Mouse (Mus musculus) kidney, adult 9 months (tissue): ENCODE measurements at regions not wholly inside any gene's neighbourhood (a gene's known extent, or its start where the extent isn't known, plus 50 kb on each side); places are given as distances from the start of the nearest gene placed in this dataset.

ENCODE experiments used
- DNase-seq: peaks from one replicate; pipeline ENCODE4 v3.0.0; 2022

DNA sequence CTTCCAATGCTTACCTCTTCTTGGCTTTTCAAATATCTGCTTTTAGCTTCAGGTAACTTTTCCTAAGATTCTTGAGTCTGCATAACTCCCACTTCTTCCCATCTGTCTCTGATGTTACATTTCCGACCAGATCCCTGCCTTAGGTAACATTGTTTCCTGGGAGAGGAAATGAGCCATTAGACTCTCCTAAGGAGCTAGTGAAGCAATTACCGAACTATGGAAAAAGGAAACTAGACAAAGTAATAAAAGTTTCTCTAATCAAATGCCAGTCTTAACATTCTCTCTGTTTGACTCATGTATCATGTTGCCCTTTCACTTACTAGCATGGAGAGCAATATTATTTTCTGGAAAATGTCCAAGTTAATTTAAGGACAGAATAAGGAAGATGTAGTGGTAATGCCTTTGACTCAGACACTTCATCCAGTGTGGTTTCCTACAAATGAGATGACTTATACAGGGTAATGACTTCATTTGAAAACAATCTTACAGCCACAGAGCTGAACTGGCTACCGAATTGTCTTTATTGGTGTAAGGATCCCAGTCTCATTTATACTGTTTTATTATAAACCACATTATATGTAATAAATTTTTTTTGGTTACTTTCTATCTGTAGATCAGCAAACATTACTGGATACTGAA is 263.8 kb upstream of the Fam84a start:
- DNase-seq, result no peak

- no peak for DNase-seq
These were observed 259.2 kb upstream of the Fam84a start for GRCm38 (mm10) chr12:14411102-14411501.

- no peak for DNase-seq
These were observed 253.9 kb upstream of the Fam84a start for GRCm38 (mm10) chr12:14405796-14406195.

GRCm38 (mm10) chr12:14376211-14376610 is 224.4 kb upstream of the Fam84a start:
- no peak for DNase-seq

- no peak for DNase-seq
These were observed 186.5 kb upstream of the Fam84a start for GRCm38 (mm10) chr12:14338244-14338799.

DNA sequence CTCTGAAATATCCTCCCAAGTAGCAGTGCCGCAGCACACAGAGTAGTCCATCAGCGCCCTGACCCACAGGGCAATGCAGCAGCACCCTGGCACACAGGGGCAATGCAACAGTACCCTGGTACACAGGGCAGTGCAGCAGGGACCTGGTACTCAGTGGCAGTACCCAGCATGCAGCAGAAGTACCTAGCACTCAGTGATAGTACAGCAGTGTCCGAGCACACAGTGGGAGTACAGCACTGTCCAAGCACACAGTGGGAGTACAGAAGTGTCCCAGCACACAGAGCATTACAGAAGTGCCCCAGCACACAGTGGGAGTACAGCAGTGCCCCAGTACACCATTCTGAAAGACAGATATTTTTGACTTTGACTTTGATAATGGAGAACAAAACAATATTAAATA is 186.0 kb upstream of the Fam84a start:
- DNase-seq, result no peak

DNA sequence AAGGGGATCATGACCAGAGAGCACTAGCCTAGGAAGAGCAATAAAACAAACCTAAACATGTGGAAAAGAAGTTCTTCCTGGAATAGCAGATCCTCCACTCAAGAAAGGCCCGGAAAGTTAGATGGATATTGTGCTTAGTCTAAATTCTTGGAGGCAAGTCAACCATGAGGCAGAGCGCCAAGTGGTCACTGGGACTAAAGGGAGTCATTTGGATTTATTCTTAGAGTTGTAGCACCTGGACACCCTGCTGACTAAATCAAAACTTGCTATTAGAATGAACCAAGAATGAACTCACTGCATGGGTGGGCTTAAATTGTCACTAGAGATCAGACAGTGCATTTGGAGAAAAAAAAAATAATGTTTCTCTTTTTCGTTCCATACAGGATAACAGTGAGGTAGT is 166.8 kb upstream of the Fam84a start:
- no peak for DNase-seq

DNA sequence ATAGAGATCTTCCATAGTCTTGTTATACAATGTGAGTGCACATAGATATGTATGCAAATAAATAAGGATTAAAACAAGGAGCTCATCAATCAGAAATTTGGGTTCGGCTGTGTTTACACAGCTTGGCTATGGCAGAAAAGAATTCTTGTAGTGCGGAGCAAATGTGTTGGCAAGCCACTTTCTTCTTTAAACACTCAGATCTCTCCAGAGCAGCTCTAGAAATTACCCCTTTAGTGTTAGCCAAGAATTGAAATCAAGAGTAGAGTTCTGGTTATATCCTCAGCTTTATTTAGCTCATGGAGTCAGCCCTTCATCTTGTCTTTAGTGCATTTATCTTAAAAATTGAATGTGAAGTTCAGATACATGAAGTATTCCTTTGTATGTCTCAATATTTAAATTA is 164.5 kb upstream of the Fam84a start:
- DNase-seq, result no peak

GRCm38 (mm10) chr12:14315780-14316179 is 163.9 kb upstream of the Fam84a start:
- peak; percentile 31 for DNase-seq

- DNase-seq, result no peak
These were observed 150.6 kb upstream of the Fam84a start for GRCm38 (mm10) chr12:14302366-14302930.

DNA sequence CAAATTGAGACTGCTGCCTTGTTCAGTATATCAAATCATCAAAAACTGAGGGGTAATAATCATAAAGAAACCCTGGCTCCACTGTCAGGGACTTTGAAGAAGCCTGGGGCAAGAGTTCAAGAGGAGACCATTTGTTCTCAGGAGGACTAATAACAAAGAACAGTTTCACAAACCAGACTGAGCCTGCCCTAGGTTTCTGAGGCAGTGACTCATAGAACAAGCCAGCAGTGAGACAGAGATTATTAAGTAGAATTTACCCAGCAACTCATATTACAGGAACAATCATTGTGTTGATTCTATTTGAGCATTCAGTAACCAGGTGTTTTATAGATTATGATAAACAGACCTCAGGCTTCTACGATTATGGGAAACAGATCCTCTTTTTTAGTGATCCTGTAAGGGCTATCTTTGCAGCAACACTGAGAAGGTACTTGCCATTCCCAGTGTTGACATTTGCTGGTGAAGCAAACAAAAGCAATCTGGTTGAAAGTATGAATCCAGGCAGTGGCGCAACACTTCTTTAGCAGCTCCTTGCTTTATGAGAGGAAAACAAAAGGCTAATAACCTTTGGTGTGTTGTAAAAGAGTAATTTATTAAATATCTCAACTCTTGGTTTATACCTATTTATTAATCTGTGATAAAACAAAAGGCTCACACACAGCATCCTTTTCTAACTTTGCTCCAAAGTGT is 150.0 kb upstream of the Fam84a start:
- DNase-seq, result no peak

- DNase-seq, result no peak
These were observed 140.2 kb upstream of the Fam84a start for GRCm38 (mm10) chr12:14292083-14292482.

- no peak for DNase-seq
These were observed 135.8 kb upstream of the Fam84a start for GRCm38 (mm10) chr12:14287657-14288056.

DNA sequence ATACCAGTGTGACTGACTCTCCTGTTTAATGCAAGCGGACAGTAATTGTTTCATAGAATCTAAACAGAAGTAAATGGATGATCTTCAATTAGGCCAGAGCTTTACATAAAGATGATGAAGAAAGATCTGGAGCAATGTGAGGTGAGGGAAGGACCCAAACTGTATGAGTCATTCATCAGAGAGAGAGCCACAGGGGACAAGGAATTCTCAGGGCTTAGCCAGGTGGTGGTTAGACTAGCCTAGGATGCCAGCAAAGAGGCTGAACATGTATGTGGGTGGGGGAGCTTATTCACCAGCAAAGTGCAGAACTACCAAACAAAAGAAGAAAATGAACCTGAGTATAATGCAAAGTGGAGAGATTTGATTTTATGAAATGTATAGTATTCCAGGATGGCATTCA is 134.8 kb upstream of the Fam84a start:
- peak; percentile 4 for DNase-seq

DNA sequence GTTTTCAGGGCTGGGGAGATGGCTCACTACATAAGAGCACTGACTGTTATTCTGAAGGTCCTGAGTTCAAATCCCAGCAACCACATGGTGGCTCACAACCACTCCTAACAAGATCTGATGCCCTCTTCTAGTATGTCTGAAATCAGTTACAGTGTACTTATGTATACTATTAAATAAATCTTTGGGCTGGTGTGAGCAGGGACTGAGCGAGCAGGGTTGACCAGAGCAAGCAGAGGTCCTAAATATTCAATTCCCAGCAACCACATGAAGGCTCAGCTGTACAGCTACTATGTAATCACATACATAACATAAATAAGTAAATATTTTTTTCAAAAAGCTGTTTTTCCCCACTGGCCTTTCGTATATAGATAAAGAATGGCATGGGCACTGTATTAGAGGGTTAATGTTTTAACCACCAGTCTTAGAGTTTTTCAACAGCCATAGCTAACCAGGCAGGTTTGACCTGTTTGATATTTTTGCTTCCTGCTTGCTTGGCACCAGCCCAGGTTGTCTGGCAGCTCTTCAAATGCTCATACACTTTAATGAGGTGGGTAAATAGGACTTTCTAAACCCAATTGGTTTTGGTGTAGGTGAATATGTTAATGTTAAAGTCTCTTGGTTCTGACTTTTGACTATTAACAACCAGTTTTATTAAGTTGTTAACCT is 134.1 kb upstream of the Fam84a start:
- peak; percentile 84 for DNase-seq

- DNase-seq, result no peak
These were observed 131.3 kb upstream of the Fam84a start for GRCm38 (mm10) chr12:14283106-14283692.

- DNase-seq, result no peak
These were observed 123.4 kb upstream of the Fam84a start for GRCm38 (mm10) chr12:14275265-14275664.

- DNase-seq, result no peak
These were observed 122.9 kb upstream of the Fam84a start for GRCm38 (mm10) chr12:14274796-14275195.

DNA sequence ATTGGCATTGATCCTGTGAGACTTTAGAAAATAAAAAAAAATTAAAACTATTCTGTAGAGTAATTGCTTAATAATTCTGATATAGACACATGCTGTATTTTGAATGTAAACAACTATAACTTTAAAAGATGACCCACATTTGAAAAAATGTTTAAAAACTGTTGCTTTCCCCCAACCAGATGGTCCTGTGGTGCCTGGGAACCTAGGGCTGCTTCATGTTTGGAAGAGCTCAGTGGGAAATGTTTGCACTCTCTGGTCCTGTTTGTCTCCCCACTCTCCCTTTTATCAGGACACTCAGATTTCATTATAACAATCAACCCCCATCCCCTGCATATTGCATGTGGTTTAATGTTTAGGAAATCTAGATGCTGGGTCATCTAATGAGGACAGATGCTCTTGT is 119.4 kb upstream of the Fam84a start:
- no peak for DNase-seq

DNA sequence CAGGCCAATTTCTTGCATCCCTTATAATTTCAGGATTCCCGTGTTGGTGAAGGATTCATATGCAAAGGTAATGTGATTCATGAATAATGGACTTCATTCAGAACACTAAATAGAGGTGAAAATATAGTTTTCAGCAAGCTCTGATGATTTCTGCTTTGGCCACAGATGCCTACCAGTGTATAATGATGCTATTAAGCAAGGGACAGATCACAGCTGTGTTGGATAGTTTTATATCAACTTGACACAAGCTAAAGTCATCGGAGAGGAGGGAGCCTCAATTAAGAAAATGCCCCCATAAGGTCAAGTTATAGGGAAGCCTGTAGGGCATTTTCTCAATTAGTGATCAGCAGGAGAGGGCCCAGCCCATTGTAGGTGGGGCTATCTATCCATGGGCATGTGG is 109.2 kb upstream of the Fam84a start:
- no peak for DNase-seq

GRCm38 (mm10) chr12:14260288-14260687 is 108.4 kb upstream of the Fam84a start:
- no peak for DNase-seq

- DNase-seq, result no peak
These were observed 101.5 kb upstream of the Fam84a start for GRCm38 (mm10) chr12:14253336-14253735.

GRCm38 (mm10) chr12:14250124-14250523 is 98.3 kb upstream of the Fam84a start:
- DNase-seq, result no peak
